Mouse (Mus musculus): ENCODE data around the gene Ldlrap1.
"Not testable (repeated sequence)": the region's sequence is repeated elsewhere in the genome, so short reads cannot be mapped to it uniquely, and the experiment has no call there.

DNA sequence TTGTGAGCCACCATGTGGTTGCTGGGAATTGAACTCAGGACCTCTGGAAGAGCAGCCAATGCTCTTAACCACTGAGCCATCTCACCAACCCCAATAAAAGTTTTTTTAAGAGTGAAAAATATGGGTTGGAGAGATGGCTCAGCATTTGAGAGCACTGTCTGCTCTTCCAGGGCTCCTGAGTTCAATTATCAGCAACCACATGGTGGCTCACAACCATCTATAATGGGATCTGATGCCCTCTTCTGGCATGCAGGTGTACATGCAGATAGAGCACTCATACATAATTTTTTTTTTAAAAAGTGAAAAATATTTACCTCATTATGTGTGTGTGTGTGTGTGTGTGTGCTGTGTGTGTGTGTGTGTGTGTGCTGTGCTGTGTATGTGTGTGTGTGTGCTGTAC is 27.1 kb upstream of the Ldlrap1 start:
- not testable (repeated sequence) for TF ChIP-seq CTCF, EP300 (IDR thresholded peaks at IDR 0.05; ENCODE audit: low read depth)

Measured in heart, postnatal 0 days (tissue).